Mouse (Mus musculus) brain, embryonic 18.5 days (tissue): ENCODE measurements at regions not wholly inside any gene's neighbourhood (a gene's known extent, or its start where the extent isn't known, plus 50 kb on each side); places are given as distances from the start of the nearest gene placed in this dataset.
"Not testable (repeated sequence)": the region's sequence is repeated elsewhere in the genome, so short reads cannot be mapped to it uniquely, and the experiment has no call there.

Source experiments
- DNase-seq: peaks from one replicate; pipeline ENCODE4 v3.0.0-alpha.2; 2012; ENCODE audit warnings: low read depth, low spot score

DNA sequence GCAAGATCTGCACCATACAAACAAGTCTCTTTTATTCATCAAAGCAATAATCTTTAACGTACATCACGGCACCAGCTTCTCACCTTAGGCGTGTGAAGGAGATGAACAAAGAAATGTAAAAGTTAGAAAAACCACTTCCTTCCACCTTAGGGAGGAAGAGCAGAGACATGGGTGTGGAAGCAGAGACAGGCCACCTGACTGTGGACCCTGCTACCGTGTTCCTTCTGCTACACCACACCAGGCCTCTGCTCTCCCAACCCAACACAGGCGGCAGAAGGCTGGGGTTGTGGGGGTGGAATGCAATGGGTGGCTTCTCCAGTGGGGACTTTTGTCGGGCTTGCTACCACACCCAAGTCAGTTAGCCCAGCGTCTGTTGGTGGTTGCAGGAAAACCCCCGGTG is 540.2 kb upstream of the Gm10131 start:
- no peak for DNase-seq

DNA sequence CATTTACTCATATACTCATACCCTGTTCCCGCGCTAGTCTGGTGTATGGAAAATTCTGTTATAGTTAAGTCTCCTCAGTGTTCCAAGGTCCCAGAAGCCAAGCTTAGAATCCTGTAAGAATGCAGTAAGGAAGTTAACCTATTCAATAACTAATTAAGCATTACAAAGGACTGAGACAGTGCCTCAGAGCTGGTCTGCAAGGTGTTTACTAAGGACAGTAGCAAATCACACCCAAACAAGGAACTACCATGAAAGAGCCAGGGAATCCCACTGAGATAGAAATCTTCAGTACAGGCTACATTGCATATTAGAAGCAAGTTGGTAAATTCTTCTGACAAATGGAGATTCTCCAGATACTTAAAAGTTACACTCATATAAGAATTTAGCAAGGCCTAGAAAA is 516.7 kb upstream of the Gm10131 start:
- not testable (repeated sequence) for DNase-seq

DNA sequence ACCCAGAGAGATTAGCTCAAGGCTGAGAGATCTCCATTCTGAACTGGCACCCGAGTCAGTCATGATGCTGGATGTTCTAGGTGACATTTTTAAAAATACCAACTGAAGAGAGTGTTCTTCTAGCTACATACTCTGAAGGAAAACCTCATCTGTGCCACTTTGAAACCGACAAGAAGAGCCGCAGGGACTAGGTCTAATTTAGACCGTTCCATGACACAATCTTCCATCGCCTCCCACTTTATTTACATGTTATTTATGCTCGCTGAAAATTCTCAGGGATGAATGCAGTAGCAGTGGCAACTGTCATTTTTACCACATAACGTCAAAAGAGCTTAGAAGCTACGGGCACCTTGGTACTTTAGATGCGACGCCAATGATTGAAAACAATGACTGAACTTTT is 514.1 kb upstream of the Gm10131 start:
- no peak for DNase-seq

DNA sequence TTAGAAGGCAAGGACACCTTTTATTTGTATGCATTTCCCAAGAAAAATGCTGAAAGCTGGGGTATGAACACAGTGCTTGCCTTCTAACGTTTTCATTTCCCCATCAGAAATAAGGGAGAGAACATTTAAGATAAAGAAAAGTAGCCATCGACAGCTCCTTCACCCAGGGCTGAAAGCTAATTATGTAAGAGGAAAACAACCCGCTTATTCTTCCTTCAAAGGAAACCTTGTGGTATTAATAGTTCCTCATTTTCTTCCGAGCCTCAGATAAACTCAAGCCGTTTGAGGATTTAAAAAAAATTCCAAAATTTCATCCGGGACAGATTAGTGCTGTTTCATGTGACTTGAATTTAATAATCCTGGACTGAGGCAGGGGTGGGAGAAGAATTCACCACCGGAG is 512.2 kb upstream of the Gm10131 start:
- DNase-seq, result no peak

DNA sequence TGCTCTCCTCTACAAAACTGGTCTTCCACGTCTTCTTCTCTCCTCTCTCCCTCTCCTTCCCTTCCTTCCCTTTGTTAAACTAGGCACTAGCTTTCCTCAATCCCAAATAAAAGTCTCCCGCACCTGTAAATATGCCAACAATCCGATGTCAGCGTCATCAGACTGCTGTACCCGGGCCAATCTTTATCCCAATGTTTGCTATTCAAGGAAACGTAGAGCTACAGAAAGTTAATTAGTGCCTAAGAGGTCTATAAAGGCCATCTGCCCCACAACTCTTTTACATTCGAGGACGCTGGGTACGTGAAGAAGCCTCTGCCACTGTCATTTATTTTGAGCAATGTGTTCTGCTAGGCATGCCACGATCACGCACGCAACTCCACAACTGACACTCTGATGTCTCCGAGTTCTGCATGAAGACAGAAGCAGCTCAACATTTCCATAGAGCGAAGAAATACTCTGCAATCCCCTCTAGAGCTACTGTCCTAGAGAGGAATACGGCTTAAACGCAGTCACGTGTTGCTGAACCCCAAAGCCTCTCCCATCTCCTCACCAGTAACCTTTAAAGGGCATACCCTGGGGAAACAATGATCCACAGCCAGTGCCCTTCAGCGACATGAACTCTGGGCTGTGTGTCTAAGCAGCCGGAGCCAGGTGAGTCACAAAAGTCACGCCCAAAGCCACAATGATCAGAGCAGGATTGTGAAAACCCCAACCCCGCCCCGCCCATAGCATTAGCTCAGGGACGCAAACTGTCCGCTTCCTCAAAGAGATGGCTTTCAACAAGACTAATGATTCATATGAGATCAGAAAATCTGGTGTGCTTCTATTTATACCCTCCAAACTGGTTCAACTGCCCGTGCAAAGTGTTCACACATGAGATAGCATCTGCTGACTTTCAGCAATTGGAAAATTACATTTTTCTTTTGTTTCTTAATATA is 510.9 kb upstream of the Gm10131 start:
- DNase-seq, result no peak

DNA sequence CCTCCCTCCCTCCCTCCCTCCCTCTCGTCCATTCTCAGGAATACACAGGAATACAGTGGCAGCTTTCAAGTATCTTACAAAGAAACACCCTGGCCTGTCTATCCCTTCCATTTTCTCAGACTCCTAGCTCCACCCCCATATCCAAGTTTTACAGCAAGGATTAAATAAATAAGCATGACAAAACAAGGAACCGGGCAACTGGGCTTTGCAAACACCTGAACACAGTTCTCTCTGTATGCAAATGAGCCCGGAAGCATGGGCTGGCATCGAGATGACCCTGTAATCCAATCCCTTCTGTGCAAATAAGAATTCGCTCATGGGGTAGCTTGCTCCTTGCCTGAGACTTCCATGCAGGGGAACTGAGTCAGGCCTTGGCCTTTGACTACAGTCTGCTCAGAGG is 506.5 kb upstream of the Gm10131 start:
- no peak for DNase-seq

DNA sequence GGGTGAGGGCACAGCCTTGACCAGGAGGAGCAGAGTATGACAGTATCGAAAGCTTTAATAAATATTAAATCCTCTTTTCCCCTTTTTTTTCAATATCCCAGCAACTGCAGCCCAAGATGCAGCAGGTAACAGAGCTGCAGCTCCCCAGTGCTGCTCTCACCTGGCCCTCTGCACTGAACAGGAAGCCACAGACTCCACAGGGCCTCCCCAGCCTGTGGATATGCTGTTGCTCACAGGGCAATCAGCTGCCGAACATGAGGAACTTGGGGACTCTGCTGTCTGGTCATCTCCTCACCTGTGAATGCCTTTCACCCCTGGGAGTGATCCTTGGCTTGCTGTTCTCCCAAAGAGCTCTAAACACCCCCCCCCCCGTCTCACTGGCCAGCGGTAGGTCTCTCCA is 503.4 kb upstream of the Gm10131 start:
- DNase-seq, result no peak

DNA sequence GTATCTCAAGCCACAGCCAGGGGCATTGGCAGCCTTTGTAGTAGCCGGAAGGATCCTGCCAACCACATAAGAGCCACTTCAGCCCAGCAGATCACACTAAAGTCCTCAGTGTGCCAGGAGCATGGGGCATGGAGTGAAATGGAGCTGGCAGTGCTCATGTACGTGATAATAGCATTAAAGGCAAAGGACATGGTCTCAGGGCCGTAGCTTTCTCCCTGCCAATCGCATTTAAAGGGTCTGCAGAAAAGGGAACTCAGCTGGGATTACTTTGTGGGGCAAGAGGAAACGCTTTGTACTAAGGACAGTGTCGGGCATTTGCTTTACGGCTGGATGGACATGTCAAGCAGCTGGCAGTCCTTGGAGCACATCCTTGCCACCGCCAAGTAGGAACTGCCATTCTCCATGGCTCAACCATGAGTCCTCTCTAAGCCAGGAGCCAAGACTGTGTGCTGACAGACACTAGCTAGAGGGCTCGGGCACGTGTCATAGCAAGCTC is 502.5 kb upstream of the Gm10131 start:
- DNase-seq, result no peak

DNA sequence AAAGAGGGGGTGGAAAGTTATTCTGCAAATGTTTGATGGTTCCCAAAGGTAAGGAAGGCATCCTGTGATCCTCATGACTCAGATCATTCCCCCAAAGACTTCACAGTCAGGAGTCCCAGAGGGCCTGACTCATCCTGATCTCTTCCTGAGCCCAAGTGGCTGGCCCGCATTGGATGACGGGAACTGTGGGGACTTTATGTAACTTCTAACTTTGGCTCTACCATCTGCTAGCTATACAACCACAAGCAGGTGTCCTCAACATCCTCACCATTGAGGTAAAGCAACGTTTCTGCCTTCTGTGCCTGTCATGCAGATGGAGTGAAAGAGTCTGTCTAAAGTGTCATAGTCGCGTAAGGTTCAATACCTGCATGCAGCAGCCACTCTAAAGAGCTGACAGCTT is 501.6 kb upstream of the Gm10131 start:
- DNase-seq, result no peak

DNA sequence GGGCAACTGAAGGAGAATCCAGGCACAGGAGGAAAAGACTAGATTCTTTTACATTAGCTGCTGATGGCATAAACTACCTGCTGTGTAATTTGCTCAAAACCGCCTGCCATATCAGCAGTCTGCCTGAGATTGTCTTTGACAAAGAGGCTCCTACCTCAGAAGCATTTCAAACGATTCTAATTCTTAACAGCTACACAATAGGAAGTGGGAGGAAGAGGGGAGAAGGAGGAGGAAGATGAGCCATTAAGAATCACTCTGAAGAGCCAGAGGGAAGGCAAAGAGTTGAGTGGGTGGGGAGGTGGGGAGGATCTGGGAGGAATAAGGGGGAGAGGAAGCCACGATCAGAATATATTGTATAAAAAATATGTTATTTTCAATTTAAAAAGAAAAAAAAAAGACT is 500.9 kb upstream of the Gm10131 start:
- no peak for DNase-seq

DNA sequence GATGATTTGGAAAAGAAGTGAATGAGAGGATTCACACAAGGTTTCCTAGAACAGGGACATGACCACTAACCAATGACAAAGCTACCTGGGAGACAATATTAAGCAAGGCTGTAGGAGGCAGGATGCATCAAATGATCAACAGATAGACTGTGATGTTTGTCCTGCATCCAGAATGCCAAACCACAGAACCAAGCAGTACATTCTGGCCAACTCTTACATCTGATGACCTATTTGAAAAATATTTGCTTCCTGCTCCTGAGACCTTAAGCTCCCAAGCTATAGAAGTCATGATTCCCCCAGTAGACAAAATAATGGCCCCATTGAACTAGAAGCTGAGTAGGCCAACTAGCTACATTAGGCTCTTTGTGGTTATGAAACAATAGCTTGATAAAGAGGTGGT is 498.6 kb upstream of the Gm10131 start:
- DNase-seq, result no peak

DNA sequence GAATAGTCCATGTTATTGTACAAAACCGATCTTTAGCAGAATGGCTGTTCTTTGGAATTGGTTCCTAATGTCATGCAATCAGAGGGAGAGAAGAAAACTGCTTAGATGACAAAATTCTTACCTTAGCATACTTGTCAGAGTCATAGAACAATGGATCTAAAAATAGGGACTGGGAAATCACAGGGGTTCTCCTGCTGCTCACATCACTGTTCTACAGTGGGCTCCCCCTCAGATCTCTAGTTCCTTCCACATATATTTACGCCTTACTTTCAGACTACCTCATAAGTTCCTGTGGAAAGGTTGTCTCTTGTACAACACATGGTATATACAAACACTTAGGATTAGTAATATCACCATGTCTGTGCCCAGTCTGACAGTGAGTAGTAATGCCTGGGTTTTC is 495.9 kb upstream of the Gm10131 start:
- no peak for DNase-seq

DNA sequence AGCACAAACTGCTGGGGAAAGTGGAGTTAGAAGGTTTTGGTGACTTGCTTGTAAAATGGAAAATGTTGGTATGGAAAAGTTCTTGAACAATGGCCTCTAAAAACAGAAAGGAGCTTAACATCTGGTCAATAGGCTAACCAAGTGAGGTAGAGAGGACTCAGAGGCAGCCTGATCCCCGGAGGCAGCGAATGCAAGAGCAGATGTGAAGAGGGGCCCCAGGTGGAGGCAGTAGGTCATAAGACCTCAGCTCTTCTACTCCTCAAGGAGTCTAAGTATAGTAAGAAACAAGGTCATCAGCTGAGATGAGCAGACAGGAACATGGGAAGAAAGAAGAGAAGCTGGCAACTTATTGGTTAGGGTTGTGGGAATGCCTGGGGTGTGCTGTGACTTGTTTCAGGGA is 493.5 kb upstream of the Gm10131 start:
- no peak for DNase-seq

DNA sequence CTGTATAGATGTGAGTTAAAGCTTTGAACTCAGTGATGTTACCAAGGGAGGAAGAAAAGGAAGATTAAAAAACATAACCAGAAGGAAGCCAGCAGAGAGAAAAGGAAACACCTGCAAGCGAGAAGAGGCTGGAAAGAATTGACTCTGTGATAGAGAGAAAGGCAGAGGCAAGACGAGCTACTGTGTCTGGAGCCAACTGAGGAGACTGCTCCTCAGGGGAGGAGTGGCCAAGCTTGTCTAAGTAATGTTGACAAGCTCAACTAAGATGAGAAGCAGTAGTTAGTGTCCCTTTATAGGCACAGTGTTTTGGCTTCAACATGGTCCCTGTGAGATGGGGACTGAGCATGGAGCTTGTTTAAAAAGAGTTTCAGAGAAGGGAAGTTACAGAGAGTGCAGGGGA is 493.0 kb upstream of the Gm10131 start:
- no peak for DNase-seq

DNA sequence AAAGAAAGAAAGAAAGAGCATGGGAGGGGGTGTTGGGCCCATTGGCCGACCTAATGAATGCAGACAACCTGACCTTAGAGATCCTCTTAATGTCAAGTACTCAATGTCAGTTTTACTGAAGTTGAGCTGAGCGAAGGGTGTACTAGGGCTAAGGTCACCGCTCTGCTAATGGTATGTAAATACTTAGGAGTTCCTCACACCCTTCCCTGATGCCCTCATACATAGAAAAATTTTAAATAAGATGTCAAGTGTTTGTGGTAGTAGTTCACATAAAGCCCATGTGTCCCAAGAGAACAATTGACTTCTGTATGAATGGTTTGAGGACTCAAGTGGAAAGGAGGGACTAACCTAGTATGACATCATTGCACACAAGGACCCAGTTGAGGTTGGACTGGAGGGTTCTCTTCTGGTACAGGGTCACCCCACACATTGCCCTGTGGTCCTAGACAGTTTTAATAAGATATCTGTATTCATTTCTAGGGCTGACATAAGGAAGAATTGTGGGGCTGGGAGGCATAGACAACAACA is 490.0 kb upstream of the Gm10131 start:
- DNase-seq, result no peak

DNA sequence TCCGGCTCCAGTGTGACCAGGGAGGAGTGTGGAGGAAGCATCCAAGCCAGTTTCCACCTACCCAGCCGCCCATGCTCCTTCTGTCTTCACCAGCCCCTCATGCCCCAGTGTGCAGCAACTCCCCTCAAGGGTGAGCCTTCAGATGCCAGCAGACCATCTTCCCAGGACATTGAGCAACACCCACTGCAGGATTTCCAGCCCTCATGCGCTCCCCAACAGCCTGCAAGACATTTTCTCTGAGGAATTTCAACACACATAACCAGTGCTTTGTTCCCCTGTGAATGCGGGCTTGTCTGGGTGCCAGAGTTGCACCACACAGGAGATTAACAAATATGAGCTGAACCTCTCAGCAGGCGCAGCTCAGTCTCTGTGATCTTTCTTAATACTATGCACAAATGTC is 489.3 kb upstream of the Gm10131 start:
- DNase-seq, result no peak

DNA sequence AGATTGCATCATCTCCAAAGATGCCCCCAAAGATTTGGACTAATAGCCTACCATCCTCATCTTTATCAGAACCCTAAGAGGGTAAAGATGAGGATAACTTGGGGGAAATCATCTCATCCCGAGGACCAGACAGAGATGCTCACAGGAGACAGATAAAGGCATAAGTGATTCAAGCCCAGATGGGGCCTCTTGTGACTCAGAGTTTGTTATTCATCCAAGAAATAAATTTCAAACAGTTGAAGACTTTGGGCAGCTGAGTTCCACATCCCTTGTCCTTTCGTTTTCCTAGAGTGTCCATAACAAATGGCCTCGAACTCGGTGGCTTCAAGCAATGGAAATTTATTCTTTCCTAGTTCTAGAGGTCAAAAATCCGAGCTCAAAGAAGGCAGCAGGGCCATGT is 485.1 kb upstream of the Gm10131 start:
- no peak for DNase-seq

DNA sequence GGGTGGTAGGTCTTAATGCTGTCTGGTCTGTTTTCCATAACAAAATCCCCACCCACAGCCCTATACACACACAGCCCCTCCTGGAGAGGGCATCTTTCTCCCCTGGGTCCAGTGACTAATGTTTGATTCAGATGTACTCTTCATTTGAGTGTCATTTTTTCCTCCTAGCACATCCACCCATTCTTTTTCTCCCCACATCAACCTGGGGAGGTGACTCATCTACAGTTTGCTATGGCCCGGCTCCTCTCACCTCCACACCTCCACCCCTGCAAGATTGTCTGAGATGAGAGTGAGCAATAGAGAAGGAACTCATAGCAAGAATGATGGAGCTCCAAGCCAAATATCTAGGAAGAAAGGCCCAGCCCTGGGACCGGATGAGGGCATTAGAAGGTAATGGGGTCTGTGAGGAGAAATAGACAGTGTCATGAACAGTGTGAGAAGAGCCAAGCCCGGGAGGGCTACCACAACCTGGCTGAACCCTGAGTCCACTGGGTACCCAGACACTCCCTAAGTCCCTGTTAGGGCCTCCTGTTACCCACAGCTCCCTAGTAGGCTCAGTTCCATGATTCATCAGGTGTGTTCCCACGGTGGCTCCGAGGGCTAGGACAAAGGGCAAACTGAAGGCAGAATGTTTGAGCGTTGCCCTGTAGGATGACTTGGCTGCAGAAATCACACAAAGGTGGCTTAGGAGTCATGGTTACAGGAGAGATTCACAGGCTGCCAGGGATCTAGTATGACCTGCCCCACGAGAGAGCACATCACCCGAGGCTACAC is 479.6 kb upstream of the Gm10131 start:
- no peak for DNase-seq

DNA sequence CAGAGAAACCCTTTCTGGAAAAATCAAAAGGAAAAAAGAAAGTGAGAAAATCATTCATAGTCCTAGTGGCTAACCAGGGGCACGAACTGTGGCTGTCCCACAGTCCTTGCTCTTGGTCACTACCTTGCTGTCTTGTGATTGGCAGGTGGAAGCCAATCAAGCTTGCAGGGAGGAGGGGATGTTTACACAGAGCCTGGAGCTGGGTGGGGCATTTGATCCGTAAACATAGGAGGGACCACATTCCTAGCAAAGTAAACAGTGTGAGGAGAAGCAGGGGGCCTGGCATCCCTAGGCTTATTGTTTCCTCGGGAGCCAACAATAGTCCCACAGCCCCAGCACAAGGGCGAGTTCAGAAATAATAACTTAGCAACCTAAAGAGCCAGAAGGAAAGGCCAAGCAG is 466.5 kb upstream of the Gm10131 start:
- no peak for DNase-seq

DNA sequence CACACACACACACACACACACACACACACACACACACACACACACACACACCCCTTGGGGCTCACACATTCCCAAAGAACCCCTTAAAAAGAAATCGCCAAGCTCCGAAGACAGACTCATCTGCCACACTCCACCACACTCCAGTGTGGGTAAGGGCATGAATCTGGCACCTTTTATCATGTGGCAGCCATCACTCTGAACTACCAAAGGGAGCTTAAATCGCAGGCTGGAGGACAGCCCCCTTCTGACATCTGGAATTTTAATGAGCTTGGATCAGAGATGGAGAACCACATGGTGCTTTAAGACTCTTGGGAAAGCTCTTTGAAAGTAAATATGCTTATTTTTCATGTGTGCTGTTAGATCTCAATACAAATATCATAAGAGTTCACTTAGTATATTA is 462.5 kb upstream of the Gm10131 start:
- no peak for DNase-seq

DNA sequence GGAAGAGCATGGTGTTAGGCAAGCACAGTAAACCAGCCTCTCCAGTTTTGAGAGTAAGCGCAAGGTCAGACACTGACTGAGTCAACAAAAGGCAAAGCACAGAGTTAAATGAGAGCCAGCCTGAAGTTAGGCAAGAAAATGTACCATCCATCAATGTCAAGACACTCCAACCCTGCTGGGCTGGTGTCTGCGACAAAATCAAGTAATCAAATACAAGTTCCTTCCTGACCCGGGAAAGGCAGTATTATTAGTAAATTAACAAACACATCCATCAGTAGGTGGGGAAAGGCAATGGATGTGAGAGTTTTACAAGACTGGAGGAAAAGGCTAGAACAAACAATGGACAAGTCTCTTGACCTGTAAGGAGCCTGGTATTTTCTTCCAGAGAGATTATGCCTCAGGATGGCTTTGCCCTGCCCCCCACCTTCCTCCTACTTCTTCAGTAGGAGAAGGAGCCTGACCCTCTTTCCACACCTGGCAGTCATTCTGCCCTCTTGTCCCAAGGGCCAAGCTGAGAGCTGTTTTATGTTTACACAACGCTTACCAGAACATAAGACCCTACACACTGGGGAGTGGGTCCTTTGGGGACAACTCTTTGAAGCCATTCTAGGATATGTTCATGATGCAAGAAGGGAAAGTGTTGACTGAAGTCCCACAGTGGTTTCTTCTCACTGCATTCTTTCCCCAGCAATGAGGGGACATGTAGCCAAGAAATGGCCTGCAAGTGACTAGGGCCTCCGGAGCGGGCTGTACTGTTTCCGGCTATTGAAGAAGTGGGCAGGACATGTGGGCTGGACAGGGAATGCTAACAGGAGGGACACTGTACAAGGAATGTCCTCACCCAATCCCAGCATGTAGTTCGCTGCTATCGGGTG is 461.7 kb upstream of the Gm10131 start:
- DNase-seq, result no peak

DNA sequence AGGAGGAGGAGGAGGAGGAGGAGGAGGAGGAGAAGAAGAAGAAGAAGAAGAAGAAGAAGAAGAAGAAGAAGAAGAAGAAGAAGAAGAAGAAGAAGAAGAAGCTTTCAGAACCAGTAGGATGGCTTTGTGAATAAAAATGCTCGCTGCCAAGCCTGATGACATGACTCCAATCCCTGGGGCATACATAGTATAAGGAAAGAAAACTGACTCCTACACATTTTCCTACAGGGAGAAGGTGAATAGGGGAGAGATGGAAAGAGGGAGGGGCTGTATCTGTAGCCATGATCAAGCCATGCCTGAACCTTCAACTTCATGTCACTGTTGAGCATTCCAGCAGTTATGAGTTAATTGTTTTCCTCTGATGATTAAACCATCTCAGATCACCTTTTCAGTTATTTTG is 460.2 kb upstream of the Gm10131 start:
- no peak for DNase-seq
